Mouse (Mus musculus) common myeloid progenitor, adult 5-6 weeks (primary cell): ENCODE measurements at regions not wholly inside any gene's neighbourhood (a gene's known extent, or its start where the extent isn't known, plus 50 kb on each side); places are given as distances from the start of the nearest gene placed in this dataset.
A peak's percentile ranks its signal among the peaks of the same experiment; 100 is the strongest.

Experiments
- ATAC-seq: replicated peaks from 2 replicates; pipeline ENCODE4 v1.8.0; 2016; ENCODE audit warnings: low read depth, mild to moderate bottlenecking, moderate TSS enrichment, inconsistent platforms; ENCODE audit not compliant: poor library complexity, severe bottlenecking

GRCm38 (mm10) chr9:113427281-113427680 lies 280.8 kb downstream of the Pdcd6ip start:
- ATAC-seq = no peak

GRCm38 (mm10) chr9:113426324-113426723 lies 281.7 kb downstream of the Pdcd6ip start:
- no peak for ATAC-seq

- no peak for ATAC-seq
Measured at GRCm38 (mm10) chr9:113421645-113422044, 286.4 kb downstream of the Pdcd6ip start.

DNA sequence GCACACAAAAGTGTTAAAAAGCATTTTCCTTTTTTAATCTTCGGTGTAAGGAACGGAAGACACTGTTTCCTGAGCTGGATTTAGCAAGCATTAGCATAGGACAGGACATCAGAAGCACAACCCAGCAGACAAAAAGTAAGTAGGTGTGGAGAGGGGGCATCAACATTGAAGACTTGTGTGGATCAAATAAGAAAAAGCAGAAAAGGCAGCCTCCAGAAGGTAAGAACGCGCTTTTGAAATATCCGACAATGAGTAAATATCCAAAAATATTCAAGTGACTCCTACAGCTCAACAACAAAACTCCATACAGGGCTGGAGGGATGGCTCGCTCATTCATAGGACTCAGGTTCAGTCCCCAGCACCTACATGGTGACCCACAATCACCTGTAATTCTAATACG lies 286.9 kb downstream of the Pdcd6ip start:
- no peak for ATAC-seq

GRCm38 (mm10) chr9:113419801-113420200 lies 288.3 kb downstream of the Pdcd6ip start:
- 0 out of 2 replicates have a peak, but pooled peaks have one; percentile 45 for ATAC-seq

DNA sequence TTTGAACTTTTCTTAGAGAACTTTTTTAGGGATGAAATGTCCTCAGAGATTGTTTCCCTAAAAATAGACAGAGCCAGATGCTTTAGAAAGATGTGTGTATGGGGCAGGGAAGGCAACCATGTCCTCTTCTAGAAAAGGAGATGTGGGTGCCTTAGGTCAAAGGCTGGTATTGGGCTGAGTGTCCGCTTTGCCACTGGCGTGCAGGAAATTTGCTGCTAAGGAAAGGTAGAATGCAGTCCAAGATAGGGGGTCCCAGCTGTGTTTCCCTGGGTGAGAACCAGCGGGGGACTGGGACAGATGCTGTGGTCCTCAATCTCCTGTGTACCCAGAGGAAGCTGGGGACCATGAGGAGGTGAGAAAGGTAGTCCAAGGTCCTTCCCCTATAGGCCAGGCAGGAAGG lies 291.0 kb downstream of the Pdcd6ip start:
- no peak for ATAC-seq

- no peak for ATAC-seq
Measured at GRCm38 (mm10) chr9:113415511-113415931, 292.5 kb downstream of the Pdcd6ip start.

DNA sequence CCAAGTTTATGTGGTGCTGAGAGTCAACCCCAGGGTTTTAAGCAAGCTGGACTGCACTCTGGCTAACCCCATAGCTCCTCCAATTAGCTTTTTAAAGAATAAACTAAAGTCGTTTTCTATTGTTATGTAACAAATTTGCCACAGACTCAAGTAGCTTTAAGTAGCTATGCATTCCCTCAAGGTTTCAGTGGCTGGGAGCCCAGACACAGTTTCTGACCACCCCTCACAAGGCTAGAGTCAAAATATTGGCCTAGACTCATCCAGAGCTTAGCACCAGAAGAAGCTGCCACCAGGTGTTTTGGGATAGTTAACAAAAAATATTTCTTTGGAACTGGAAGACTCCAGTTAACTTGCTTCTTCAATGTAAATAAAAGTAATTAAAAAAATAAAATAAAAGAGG lies 293.4 kb downstream of the Pdcd6ip start:
- no peak for ATAC-seq

DNA sequence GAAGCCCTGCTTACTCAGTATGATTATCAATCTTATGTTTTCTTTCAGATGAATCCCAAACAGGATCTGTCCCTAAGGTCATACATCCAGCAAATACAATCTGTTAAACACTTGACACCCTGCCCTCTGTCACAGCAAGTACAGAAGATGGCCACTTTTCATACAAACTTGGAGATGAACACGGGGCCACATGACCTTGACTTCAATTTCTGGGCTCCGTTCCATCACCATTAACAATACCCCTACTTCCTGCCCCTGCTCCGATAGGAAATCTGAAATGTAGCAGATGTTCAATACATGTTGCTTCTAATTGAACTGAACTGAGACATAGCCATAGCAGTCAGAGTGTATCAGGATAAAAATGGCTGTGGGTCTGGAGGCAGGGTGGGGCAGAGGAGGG lies 294.2 kb downstream of the Pdcd6ip start:
- ATAC-seq = no peak

- ATAC-seq = no peak
Measured at GRCm38 (mm10) chr9:113411638-113412037, 296.4 kb downstream of the Pdcd6ip start.

DNA sequence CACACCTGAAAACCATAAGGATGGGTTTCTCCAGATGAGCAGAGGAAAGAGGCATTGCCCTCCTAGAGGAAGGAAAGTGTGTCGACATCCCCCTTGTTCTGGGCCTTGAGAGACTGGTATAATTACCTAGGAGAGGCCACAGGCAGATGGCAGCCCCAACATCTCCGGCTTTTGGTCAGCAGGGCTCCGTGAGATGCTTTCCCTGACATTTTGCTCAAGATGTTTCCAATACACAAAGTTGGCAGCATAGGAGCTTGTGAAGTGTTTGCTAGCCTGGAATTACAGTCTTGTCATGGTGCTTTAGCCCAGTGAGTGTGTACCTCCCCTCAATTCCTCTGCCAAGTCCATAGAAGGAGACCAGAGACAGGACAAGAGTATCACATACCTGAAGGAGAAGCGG lies 299.5 kb downstream of the Pdcd6ip start:
- ATAC-seq = no peak

- no peak for ATAC-seq
Measured at GRCm38 (mm10) chr9:113394320-113394719, 313.7 kb downstream of the Pdcd6ip start.

- no peak for ATAC-seq
Measured at GRCm38 (mm10) chr9:113387356-113387755, 320.7 kb downstream of the Pdcd6ip start.

DNA sequence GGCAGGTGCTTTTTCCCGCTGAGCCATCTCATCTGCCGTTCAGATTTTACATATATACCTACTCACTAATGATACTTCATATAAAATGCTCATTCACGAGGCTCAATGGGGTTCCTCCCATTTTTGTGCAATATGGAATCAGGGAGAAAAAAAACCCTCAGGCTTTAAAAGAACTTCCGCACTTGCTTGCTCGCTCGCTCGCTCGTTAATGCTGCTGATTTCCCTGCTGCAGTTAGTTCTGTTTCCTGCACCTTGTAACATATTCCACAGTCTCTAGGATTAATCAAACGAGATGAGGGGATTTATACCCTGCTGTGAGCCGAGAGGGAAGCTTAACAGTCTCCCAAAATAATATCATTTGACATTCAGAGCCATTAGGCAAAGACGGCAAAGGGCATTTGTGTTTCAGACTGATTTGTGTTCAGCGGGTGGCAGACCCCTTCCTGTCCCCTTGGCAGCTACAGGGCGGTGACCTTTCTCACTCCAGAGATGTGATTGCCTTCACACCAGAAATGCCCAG lies 326.4 kb downstream of the Pdcd6ip start:
- no peak for ATAC-seq

- no peak for ATAC-seq
Measured at GRCm38 (mm10) chr9:113380408-113381129, 327.5 kb downstream of the Pdcd6ip start.

DNA sequence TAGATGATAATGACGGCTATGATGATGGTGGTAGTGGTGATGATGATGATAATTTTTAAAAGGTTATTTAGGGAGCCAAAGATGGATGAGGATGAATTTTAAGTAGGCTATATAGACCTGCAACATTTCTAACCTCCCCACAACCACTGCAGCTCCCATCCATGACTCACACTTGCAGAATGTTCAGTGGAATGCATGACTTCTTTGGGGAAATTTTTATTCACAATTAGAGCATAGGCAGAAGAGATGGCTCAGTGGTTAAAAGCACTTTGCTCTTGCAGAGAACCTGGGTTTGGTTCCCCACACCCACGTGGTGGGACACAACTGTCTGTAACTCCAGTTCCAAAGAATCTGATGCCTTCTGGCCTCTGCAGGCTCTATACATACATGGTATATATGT lies 329.5 kb downstream of the Pdcd6ip start:
- ATAC-seq = no peak

DNA sequence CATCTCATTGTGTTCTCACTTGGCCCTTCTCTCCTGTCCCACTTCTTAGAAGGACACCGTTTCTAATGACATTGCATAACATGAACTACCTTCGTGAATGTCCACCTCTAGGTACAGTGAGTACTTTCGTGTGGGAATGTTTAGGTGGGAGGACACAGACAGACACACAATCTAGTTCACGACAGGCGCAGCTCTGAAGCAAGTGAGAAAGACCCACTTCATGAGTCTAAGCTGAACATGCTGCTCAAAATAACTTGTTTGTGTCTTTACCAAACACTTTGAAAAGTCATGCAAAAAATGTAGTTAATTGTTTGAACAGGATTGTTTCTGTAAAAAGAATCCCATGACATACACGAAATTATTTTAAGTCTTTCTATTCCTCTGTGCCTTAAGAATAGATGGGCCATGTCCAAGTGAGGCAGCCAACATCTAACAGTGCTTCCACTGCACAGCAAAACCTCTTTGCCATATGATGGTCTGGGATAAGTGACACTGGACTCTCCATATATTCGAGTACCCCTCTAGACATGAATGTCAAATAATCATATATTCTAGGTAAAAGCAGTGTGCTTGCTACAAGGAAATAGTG lies 336.2 kb downstream of the Pdcd6ip start:
- ATAC-seq = no peak

- no peak for ATAC-seq
Measured at GRCm38 (mm10) chr9:113347942-113348341, 360.1 kb downstream of the Pdcd6ip start.

DNA sequence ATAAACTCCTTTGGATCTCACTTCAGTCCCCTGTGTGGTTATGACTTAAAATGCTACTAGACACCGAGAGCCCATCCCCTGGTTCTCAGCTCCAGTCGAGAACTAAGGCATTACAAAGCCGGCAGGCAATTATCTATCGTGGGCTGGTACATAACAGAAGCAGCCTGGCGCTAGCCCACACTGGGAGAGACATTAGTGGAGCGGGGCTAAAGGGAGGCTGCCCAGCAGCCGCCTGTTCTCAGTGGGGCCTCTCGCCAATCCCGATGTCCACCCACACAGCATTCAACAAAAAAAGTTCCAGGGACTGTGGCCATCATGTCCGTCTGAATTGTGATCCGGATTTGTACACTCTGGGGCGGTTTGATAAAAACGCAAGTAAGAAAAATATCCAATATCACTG lies 361.5 kb downstream of the Pdcd6ip start:
- no peak for ATAC-seq

GRCm38 (mm10) chr9:113342131-113342530 lies 365.9 kb downstream of the Pdcd6ip start:
- ATAC-seq = no peak

- no peak for ATAC-seq
Measured at GRCm38 (mm10) chr9:113340838-113341237, 367.2 kb downstream of the Pdcd6ip start.

DNA sequence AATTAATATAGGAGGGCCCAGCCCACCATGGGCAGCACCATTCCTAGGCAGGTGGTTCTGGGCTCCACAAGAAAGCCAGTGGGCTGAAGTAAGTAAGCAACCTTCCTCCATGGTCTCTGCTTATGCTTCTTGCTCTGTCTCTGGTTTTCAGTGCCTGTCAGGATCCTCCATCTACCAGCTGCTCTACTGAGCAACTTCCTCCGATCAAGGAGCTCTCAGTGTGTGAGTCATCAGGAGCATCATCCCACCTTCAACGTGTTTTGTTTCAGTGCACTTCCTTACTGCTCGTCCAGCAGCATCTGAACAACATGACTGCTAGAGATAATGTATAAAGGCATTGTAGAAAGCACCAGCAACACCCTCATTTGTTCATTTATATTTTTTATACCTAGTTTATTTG lies 368.0 kb downstream of the Pdcd6ip start:
- no peak for ATAC-seq
